Mouse (Mus musculus) stomach, embryonic 14.5 days (tissue): ENCODE measurements at regions not wholly inside any gene's neighbourhood (a gene's known extent, or its start where the extent isn't known, plus 50 kb on each side); places are given as distances from the start of the nearest gene placed in this dataset.

Source experiments
- ATAC-seq: fragments of 200-750 bp; cut with Nextera tagmentation; 2 replicates; pipeline ENCODE4 v1.8.0; 2017; ENCODE audit warnings: low read depth, moderate TSS enrichment; ENCODE audit not compliant: insufficient number of reproducible peaks, insufficient read depth, low FRiP score
- H3K27ac ChIP-seq: fragments of 300-500 bp; sonication (generic); 2 replicates; pipeline ENCODE4 v1.5.1; 2014; ENCODE audit warnings: mild to moderate bottlenecking, low read length, moderate library complexity, mixed read lengths
- H3K27me3 ChIP-seq: fragments of 300-500 bp; sonication (generic); 2 replicates; pipeline ENCODE4 v1.6.1; 2014; ENCODE audit warnings: low read length, control low read depth, mixed read lengths; ENCODE audit not compliant: control insufficient read depth, insufficient read depth
- H3K36me3 ChIP-seq: fragments of 300-500 bp; sonication (generic); 2 replicates; pipeline ENCODE4 v1.6.1; 2014; ENCODE audit warnings: mild to moderate bottlenecking, control low read depth, low read length, moderate library complexity, mixed read lengths; ENCODE audit not compliant: control insufficient read depth, insufficient read depth
- H3K4me1 ChIP-seq: fragments of 300-500 bp; sonication (generic); 2 replicates; pipeline ENCODE4 v1.6.1; 2014; ENCODE audit warnings: low read length, control low read depth, mixed read lengths; ENCODE audit not compliant: control insufficient read depth, insufficient read depth
- H3K4me2 ChIP-seq: fragments of 300-500 bp; sonication (generic); replicated peaks from 2 replicates; pipeline ENCODE4 v1.6.1; 2014; ENCODE audit warnings: low read depth, low read length, control low read depth
- H3K4me3 ChIP-seq: fragments of 300-500 bp; sonication (generic); 2 replicates; pipeline ENCODE4 v1.5.1; 2014; ENCODE audit warnings: low read depth, low read length, control low read depth
- H3K9ac ChIP-seq: fragments of 300-500 bp; sonication (generic); replicated peaks from 2 replicates; pipeline ENCODE4 v1.6.1; 2014; ENCODE audit warnings: low read depth, mild to moderate bottlenecking, control low read depth, low read length, moderate library complexity, mixed read lengths
- H3K9me3 ChIP-seq: fragments of 300-500 bp; sonication (generic); 2 replicates; pipeline ENCODE4 v1.6.1; 2016; ENCODE audit warnings: low read depth, low read length, control low read depth; ENCODE audit not compliant: control insufficient read depth
- WGBS: fragments of 180-500 bp; shearing (Covaris S2); extraction: QIAGEN DNeasy Blood & Tissue Kit; methylation state at CpG from one replicate; pipeline ENCODE4 v1.1.7; 2014; 5-methylcytosine and 5-hydroxymethylcytosine counted together

GRCm38 (mm10) chr12:77534079-77534478, 296.2 kb downstream of the Fut8 start:
- no peak overlapping the region for H3K4me3 ChIP-seq
- no peak overlapping the region for H3K9ac ChIP-seq
- H3K4me2 ChIP-seq: no peak overlapping the region
- H3K9me3 ChIP-seq: no peaks in the 10 kb centered on the region
- no peaks in the 10 kb centered on the region for H3K27me3 ChIP-seq
- H3K27ac ChIP-seq: no peak overlapping the region
- no peak for ATAC-seq
- WGBS: 60% methylated on average over 3 of the region's 3 CpGs
- H3K36me3 ChIP-seq: no peaks in the 10 kb centered on the region
- no peaks in the 10 kb centered on the region for H3K4me1 ChIP-seq

- H3K4me2 ChIP-seq: no peak overlapping the region
- no peaks in the 10 kb centered on the region for H3K9me3 ChIP-seq
- no peak for ATAC-seq
- H3K4me1 ChIP-seq: no peaks in the 10 kb centered on the region
- no peaks in the 10 kb centered on the region for H3K36me3 ChIP-seq
- 63% methylated on average over 3 of the region's 3 CpGs for WGBS
- H3K4me3 ChIP-seq: no peak overlapping the region
- no peaks in the 10 kb centered on the region for H3K27me3 ChIP-seq
- no peak overlapping the region for H3K27ac ChIP-seq
- no peak overlapping the region for H3K9ac ChIP-seq
Measured at GRCm38 (mm10) chr12:77535147-77535546, 297.2 kb downstream of the Fut8 start.

GRCm38 (mm10) chr12:77537139-77537848, 299.4 kb downstream of the Fut8 start:
- Histone ChIP-seq H3K36me3 (no peaks in the 10 kb centered on the region), H3K4me3 (no peak overlapping the region), H3K9ac (no peak overlapping the region), H3K9me3 (no peaks in the 10 kb centered on the region), H3K27ac (no peak overlapping the region), H3K4me1 (no peaks in the 10 kb centered on the region), H3K4me2 (no peak overlapping the region), H3K27me3 (no peaks in the 10 kb centered on the region)
- ATAC-seq: no peak
- 67% methylated on average over 8 of the region's 8 CpGs for WGBS

DNA sequence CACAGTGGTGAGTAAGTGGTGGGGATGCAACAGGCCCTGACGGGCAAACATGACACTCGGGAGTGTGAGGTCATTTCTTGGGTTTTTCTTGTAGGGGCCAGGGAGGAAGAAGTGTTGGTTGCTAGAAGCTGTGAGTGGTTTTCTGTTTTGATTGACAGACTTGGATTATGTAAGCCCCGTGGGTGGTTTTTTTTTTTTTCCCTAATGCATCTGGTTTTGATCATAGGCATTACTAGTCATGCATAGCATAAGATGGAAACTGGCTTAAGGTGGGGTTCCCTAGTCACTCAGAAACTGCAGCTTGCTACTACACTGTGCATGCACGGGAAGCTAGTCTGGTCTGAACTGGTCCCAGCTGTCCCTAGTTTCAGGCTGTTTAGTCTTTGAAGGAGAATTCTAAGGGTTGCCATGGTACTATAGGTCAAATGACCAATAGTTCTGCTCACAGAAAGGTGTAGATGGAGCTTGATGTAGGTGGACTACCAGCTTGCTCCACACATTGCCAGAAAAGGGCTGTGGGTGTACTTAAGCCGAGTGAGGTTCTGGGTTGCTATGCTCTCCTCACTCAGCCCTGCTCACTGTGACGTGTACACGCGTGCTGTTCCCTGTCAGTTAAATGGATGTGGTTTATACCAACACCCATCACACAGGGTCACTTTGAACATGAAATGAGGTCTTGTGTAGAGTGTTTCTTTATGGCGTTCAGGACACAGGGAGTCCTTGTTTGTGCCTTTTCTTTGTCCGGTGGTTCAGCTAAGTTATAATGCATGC, 301.9 kb downstream of the Fut8 start:
- ATAC-seq: no peak
- Histone ChIP-seq H3K27ac (no peak overlapping the region), H3K36me3 (no peaks in the 10 kb centered on the region), H3K4me1 (no peaks in the 10 kb centered on the region), H3K9me3 (no peaks in the 10 kb centered on the region), H3K4me3 (no peak overlapping the region), H3K9ac (no peak overlapping the region), H3K4me2 (no peak overlapping the region), H3K27me3 (no peaks in the 10 kb centered on the region)
- WGBS: 81% methylated on average over 10 of the region's 10 CpGs

DNA sequence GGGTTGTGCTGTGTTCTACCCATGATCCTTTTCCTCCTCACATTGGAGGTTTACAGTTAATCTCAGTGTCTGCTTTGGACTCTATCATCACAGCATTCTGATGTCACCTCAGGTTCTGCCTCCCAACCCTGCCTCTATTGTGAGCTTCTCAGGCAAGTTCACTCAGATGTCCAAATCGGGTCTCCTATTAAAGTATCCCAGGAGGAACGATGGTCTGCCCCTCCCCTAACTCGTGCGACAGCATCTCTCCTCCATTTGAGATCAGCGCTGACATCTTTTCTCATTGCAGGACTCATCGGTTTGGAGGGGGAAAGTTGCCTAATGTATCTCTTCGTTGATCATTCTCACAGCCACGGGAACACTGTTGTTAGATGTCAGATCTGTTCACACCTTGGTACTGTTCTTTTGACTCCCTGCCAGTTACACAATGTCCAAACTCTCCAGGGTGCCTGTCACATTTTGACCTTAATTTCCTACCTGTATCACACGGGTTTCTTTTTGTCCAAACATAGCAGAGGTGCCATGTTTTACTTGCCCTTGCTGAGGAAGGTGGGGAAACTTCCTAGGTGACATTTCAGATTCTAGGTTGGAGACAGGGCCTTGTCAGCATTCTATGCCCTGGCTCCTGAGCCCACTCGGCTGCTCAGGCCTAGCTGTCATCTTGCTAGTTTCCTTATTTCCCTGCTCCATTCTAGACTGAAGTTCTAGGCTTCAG, 303.3 kb downstream of the Fut8 start:
- WGBS: 77% methylated on average over 10 of the region's 10 CpGs
- Histone ChIP-seq H3K36me3 (no peaks in the 10 kb centered on the region), H3K9me3 (no peaks in the 10 kb centered on the region), H3K27ac (no peak overlapping the region), H3K4me1 (no peaks in the 10 kb centered on the region), H3K9ac (no peak overlapping the region), H3K4me2 (no peak overlapping the region), H3K4me3 (no peak overlapping the region), H3K27me3 (no peaks in the 10 kb centered on the region)
- no peak for ATAC-seq

- Histone ChIP-seq H3K4me1 (no peaks in the 10 kb centered on the region), H3K27me3 (no peaks in the 10 kb centered on the region), H3K9ac (no peak overlapping the region), H3K4me2 (no peak overlapping the region), H3K4me3 (no peak overlapping the region), H3K36me3 (no peaks in the 10 kb centered on the region), H3K9me3 (no peaks in the 10 kb centered on the region), H3K27ac (no peak overlapping the region)
- no peak for ATAC-seq
- WGBS: 82% methylated on average over 4 of the region's 4 CpGs
Measured at GRCm38 (mm10) chr12:77541826-77542225, 303.9 kb downstream of the Fut8 start.

GRCm38 (mm10) chr12:77543651-77544050, 305.7 kb downstream of the Fut8 start:
- 86% methylated on average over 6 of the region's 6 CpGs for WGBS
- Histone ChIP-seq H3K4me1 (no peaks in the 10 kb centered on the region), H3K27me3 (no peaks in the 10 kb centered on the region), H3K9ac (no peak overlapping the region), H3K9me3 (no peaks in the 10 kb centered on the region), H3K36me3 (no peaks in the 10 kb centered on the region), H3K27ac (no peak overlapping the region), H3K4me3 (no peak overlapping the region), H3K4me2 (no peak overlapping the region)
- ATAC-seq: no peak

GRCm38 (mm10) chr12:77546165-77546564, 308.2 kb downstream of the Fut8 start:
- no peaks in the 10 kb centered on the region for H3K36me3 ChIP-seq
- no peak overlapping the region for H3K4me3 ChIP-seq
- WGBS: 55% methylated on average over 2 of the region's 2 CpGs
- no peaks in the 10 kb centered on the region for H3K4me1 ChIP-seq
- H3K27me3 ChIP-seq: no peaks in the 10 kb centered on the region
- H3K9me3 ChIP-seq: no peaks in the 10 kb centered on the region
- no peak for ATAC-seq
- H3K4me2 ChIP-seq: no peak overlapping the region
- no peak overlapping the region for H3K27ac ChIP-seq
- H3K9ac ChIP-seq: no peak overlapping the region
